Mouse (Mus musculus) limb, embryonic 12.5 days (tissue): ENCODE results near the gene Sorl1. TPM values are rescaled to one million over a fixed set of nuclear protein-coding genes. Genes with fewer than 3 reads are reported as not detected.

Experiments used
- ATAC-seq: fragments of 200-750 bp; cut with Nextera tagmentation; 2 replicates; pipeline ENCODE4 v1.8.0; 2017; ENCODE audit warnings: low read depth, moderate TSS enrichment; ENCODE audit not compliant: insufficient number of reproducible peaks, insufficient read depth, low FRiP score, low TSS enrichment
- H3K27ac ChIP-seq: fragments of 300-500 bp; sonication (generic); 2 replicates; pipeline ENCODE4 v1.5.1; 2016; ENCODE audit warnings: mild to moderate bottlenecking, moderate library complexity
- H3K27me3 ChIP-seq: fragments of 300-500 bp; sonication (generic); 2 replicates; pipeline ENCODE4 v1.6.1; 2016; ENCODE audit warnings: mild to moderate bottlenecking, moderate library complexity
- H3K36me3 ChIP-seq: fragments of 300-500 bp; sonication (generic); 2 replicates; pipeline ENCODE4 v1.6.1; 2016; ENCODE audit warnings: mild to moderate bottlenecking, moderate library complexity
- H3K4me1 ChIP-seq: fragments of 300-500 bp; sonication (generic); replicated peaks from 2 replicates; pipeline ENCODE4 v1.6.1; 2016
- H3K4me2 ChIP-seq: fragments of 300-500 bp; sonication (generic); 2 replicates; pipeline ENCODE4 v1.6.1; 2016; ENCODE audit warnings: mild to moderate bottlenecking, moderate library complexity
- H3K4me3 ChIP-seq: fragments of 300-500 bp; sonication (generic); replicated peaks from 2 replicates; pipeline ENCODE4 v1.5.1; 2016; ENCODE audit warnings: mild to moderate bottlenecking
- H3K9ac ChIP-seq: fragments of 300-500 bp; sonication (generic); replicated peaks from 2 replicates; pipeline ENCODE4 v1.6.1; 2016; ENCODE audit warnings: mild to moderate bottlenecking, moderate library complexity
- H3K9me3 ChIP-seq: fragments of 300-500 bp; sonication (generic); 2 replicates; pipeline ENCODE4 v1.6.1; 2016; ENCODE audit warnings: mild to moderate bottlenecking, moderate library complexity
- WGBS: fragments of 180-500 bp; shearing (Covaris S2); methylation state at CpG from one replicate; pipeline ENCODE4 v1.1.7; 2016; 5-methylcytosine and 5-hydroxymethylcytosine counted together
- polyA plus RNA-seq: library from polyadenylated mRNA; unstranded; fragments of >200 nt; fragmentation: Nextera tagmentation; extraction: Ambion mirVana; gene quantifications from 2 replicates; pipeline ENCODE4 v1.2.1, GENCODE M21; 2016

The Sorl1 gene
- polyA plus RNA-seq, 1 experiment from 2014 or later = 4.6 TPM

DNA sequence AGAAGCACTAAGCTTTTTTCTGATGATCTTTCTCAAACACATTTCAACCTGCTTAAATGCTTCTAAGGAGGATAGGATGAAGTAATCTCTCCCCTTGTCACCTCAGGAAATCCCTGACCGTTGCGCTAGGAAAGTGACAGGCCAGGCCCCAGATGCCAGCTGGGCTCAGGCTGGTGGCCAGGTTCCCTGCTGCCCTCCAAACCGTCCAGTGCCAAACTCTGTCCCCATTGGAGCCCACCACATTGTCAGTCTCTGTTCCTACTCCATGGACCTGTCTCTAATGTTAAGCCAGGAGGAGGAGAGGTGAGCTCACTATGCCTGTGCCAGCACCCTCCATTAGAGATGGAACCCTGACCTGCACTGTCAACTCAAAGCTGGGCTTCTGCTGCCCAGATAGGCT, 149.4 kb downstream of the Sorl1 start:
- Histone ChIP-seq H3K27ac (no peak overlapping the region), H3K4me1 (0 out of 2 replicates have a peak, but pooled peaks cover 6% of the 10 kb centered on the region), H3K9ac (no peak overlapping the region), H3K9me3 (peaks cover 5% of the 10 kb centered on the region; the same call in 1 of the 2 replicates), H3K27me3 (no peaks in the 10 kb centered on the region), H3K4me2 (no peak overlapping the region), H3K36me3 (peaks cover 18% of the 10 kb centered on the region), H3K4me3 (no peak overlapping the region)
- 75% methylated on average over 3 of the region's 3 CpGs for WGBS
- ATAC-seq = no peak

DNA sequence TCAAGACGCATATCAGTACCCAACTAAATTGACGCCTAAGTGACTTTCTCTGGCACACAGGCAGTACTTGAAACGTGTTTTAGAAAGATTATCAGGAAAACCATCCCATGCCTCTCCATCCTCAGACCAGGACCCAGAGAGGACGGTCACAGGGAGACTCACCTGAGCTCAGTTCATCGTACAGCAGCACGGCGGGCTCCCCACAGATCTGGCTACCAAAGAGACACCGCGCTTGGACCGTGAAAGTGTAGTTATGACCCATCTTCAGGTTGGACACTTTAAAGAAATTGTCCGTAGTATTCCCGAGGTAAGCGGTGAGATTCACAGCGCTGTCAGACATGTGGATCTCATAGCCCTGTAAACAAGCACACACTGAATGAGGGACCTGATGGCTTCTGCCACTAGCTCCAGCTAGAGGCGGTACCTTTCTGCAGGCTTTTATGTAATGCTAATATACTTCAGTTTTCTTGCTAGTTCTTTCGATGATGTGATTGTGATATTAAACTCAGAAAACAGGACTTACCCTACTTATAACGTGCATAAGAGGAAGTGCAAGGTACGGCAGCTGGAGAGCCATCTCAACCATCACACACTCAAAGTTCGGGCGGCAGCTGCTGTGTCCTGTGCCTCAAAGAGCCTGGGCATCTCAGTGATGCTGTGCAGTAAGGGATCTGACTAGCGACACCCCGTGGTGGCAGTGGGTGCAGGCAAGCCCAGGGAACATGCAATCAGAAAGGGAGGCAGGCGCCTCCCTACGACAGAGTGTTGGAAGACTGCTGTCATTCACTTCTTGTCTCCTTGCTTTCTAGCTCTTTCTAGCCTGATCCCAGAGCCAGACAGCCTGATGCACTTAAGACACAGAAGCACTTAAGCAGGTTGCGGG, 150.1 kb downstream of the Sorl1 start:
- Histone ChIP-seq H3K9ac (no peak overlapping the region), H3K4me1 (0 out of 2 replicates have a peak, but pooled peaks cover 6% of the 10 kb centered on the region), H3K27me3 (no peaks in the 10 kb centered on the region), H3K4me3 (no peak overlapping the region), H3K27ac (no peak overlapping the region), H3K9me3 (peaks cover 5% of the 10 kb centered on the region; the same call in 1 of the 2 replicates), H3K36me3 (peaks cover 24% of the 10 kb centered on the region), H3K4me2 (no peak overlapping the region)
- WGBS = 71% methylated on average over 25 of the region's 25 CpGs
- ATAC-seq = no peak

DNA sequence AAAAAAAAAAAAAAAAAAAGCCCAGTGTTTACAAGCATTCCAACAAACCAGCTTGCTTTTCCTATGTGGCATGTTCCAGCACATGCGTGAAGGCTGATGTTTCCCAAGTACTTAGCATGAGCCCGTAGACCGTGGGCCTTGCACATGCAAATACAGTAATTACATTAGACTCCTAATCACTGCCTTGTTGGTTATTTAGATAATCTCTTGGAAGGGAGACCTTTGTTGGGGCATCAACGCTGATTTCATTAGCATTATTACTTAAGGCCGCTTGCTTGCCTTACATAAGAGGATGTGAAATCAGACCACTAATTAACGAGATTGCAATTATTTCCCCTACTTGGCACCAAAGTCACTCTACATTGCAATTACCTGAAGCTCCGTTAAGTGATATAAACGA, 154.1 kb downstream of the Sorl1 start:
- Histone ChIP-seq H3K27ac (no peak overlapping the region), H3K4me3 (no peak overlapping the region), H3K4me2 (no peak overlapping the region), H3K4me1 (0 out of 2 replicates have a peak, but pooled peaks cover 6% of the 10 kb centered on the region), H3K27me3 (no peaks in the 10 kb centered on the region), H3K9me3 (no peaks in the 10 kb centered on the region), H3K9ac (no peak overlapping the region), H3K36me3 (peaks cover 12% of the 10 kb centered on the region; the same call in 1 of the 2 replicates)
- ATAC-seq = no peak
- 69% methylated on average over 8 of the region's 8 CpGs for WGBS

DNA sequence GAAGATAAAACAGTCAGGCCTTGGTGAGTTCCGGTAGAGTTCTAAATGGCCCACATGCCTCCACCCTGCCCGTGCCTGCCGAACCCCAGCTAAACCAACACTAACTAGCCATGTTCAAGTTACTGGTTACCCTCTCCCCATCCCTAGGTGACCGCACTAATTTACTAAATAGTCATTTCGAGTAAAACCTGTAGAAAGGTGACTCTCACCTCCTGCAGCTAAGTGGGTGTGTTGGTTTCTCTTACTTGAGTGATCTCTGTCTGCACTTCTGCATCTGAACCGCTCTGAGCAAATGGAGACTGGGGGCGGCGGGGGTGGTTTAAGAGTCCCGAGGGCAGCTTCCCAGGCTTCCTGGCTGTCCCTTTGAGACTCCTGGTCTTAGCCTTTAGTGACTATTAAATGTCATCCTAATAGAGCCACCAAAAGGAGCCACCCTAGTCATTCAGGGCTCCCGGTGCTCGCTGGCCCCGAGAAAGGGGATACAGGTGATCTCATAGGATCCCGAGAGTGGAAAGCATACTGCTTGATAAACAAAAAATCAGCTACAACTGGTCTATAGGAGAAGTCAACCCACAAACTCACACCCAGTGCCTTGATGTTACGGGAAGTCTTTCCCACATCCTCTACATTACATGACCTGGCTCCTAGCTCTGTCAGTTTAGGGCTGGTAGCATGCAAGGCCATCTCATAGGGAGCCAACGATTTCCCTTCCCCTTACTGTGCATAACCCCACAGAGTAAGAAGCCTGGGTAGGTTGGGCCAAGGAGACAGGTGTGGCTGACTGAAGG, 155.2 kb downstream of the Sorl1 start:
- 93% methylated on average over 15 of the region's 15 CpGs for WGBS
- Histone ChIP-seq H3K4me1 (0 out of 2 replicates have a peak, but pooled peaks cover 6% of the 10 kb centered on the region), H3K36me3 (peaks cover 12% of the 10 kb centered on the region; the same call in 1 of the 2 replicates), H3K4me2 (no peak overlapping the region), H3K9me3 (no peaks in the 10 kb centered on the region), H3K27ac (no peak overlapping the region), H3K9ac (no peak overlapping the region), H3K4me3 (no peak overlapping the region), H3K27me3 (no peaks in the 10 kb centered on the region)
- no peak for ATAC-seq

DNA sequence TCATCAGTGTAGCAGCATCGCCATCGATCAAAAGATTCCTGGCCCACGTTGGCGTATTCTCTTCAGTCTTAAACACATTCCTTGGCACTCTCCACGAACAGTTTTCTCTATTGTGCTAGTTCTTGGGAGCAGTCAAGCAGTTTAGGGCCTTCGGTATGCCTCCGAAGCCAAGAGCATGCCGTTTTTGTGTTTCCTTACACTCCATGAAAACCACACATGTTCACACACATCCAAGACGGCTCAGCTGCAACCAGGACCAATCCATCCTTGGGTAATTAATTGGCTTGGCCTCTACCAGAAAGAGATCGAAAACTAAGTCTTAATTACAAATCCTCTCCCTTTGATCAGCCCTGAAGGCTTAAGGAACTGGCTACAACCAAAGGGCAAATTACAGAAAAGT, 162.8 kb downstream of the Sorl1 start:
- H3K9ac ChIP-seq = no peak overlapping the region
- WGBS = 85% methylated on average over 10 of the region's 10 CpGs
- no peak overlapping the region for H3K27ac ChIP-seq
- no peaks in the 10 kb centered on the region for H3K9me3 ChIP-seq
- no peak overlapping the region for H3K4me3 ChIP-seq
- H3K4me2 ChIP-seq = no peak overlapping the region
- ATAC-seq = no peak
- no peaks in the 10 kb centered on the region for H3K36me3 ChIP-seq
- no peaks in the 10 kb centered on the region for H3K4me1 ChIP-seq
- H3K27me3 ChIP-seq = no peaks in the 10 kb centered on the region

DNA sequence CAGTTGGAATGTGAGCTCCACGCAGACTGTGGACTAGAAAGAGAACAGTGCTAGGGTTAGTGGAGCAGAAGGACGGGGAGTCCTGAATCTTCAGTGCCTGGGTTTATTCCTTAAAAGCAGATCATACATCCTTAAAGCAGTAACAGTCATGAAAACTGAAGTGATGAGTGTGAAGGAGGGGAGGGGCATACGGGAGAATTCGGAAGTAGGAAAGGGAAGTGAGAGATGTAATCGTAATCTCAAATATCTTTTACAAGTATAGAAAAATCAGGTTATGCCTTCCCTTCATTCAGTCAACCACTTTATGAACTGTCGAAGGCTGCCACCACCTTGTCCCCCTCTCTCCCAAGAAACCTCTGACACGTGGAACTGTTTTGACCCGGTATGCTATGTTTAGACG, 165.8 kb downstream of the Sorl1 start:
- no peak overlapping the region for H3K9ac ChIP-seq

DNA sequence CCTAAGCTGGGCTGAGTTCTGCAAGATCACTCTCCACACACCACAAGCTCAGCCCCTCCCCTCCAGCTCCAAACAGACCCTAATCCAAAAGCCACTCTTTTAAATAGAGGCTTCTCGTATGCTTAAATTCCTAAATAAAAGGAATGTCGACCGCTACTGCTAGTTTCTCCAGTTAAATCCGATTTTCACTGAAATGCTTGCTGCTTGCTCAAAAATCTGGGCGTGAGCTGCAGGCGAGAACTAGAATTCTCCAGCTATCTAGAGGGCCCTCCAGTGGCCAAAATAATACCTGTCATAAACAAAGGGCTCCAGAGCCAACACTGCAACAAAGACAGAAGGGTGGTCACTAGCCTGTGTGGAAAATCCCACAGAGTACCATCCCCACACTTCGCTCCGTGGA, 170.6 kb downstream of the Sorl1 start:
- peaks cover 42% of the 10 kb centered on the region for H3K4me1 ChIP-seq
- no peak for ATAC-seq
- peak overlapping the region; percentile 93 for H3K27ac ChIP-seq
- WGBS = 11% methylated on average over 8 of the region's 8 CpGs
- no peak overlapping the region for H3K4me3 ChIP-seq
- no peaks in the 10 kb centered on the region for H3K27me3 ChIP-seq
- H3K9me3 ChIP-seq = no peaks in the 10 kb centered on the region
- peak overlapping the region; percentile 46 for H3K4me2 ChIP-seq
- H3K9ac ChIP-seq = peak overlapping the region; percentile 58
- H3K36me3 ChIP-seq = no peaks in the 10 kb centered on the region

More for the DNA sequence above, 165.8 kb downstream of the Sorl1 start:
- H3K27me3 ChIP-seq = no peaks in the 10 kb centered on the region
- no peak overlapping the region for H3K27ac ChIP-seq
- peaks cover 6% of the 10 kb centered on the region for H3K4me1 ChIP-seq
- H3K4me2 ChIP-seq = no peak overlapping the region
- H3K9me3 ChIP-seq = no peaks in the 10 kb centered on the region
- no peak for ATAC-seq
- WGBS = 91% methylated on average over 9 of the region's 9 CpGs
- H3K36me3 ChIP-seq = no peaks in the 10 kb centered on the region
- no peak overlapping the region for H3K4me3 ChIP-seq

DNA sequence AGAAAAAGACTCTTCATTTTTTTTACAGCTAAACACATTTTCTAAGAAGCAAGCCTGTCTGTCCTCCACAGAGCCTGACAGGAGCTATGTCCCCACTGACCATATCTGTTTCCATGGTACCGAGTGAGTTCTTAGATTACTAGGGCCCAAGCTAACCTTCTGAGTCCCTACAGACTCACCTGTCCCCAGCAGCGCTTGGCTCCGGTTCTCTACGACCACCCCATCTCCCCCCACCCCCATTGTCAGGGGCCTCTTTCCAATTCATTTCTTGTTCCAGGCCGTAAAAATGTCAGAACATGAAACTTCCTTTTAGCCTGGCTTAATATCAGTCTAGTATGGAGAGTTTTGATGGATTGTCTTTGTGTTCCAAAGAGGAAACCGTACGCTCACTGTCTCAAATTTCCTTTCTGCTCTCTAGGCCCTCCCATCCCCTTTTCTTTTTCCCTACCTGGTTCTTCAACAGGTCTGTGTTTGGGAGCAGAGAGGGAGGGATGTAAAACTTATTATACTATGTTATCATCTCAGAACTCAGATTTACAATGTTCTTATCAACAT, 171.4 kb downstream of the Sorl1 start:
- H3K9me3 ChIP-seq = no peaks in the 10 kb centered on the region
- peaks cover 42% of the 10 kb centered on the region for H3K4me1 ChIP-seq
- no peak for ATAC-seq
- WGBS = 26% methylated on average over 7 of the region's 7 CpGs
- H3K4me3 ChIP-seq = no peak overlapping the region
- H3K27me3 ChIP-seq = no peaks in the 10 kb centered on the region
- H3K4me2 ChIP-seq = peak overlapping the region; percentile 67
- no peak overlapping the region for H3K9ac ChIP-seq
- H3K27ac ChIP-seq = peak overlapping the region; percentile 99
- no peaks in the 10 kb centered on the region for H3K36me3 ChIP-seq

DNA sequence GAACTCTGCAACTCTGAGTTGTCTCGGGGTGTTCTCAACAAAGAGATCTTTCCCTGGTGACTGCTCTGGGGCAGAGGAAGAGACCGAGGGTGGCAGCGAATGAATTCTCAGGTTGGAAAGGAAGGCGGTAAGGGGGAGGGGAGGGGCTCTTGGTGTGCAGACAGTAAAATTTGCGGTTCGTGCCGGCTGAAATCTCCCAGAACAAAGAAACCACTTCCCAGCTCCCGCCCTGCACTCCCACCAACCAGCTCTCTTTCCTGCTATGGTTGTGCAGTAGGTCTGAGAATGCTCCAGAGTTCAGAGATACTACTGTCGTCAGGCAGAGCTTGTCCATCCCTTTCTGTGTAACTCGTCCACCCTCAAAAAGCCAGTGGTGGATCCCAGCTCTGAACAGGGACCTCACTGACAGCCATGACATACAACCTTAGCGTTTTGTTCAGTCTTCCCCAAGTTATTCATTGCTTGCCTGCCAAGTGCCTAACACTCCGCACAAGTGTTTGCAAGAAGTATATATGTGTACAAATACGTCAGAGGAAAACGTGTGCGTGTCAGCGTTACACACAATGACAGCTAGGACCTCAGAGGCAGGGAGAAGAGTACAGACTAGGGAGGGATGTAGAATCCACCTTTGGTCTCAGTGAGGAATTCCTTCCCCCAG, 172.5 kb downstream of the Sorl1 start:
- H3K4me1 ChIP-seq = peaks cover 42% of the 10 kb centered on the region
- no peaks in the 10 kb centered on the region for H3K9me3 ChIP-seq
- peak overlapping the region; percentile 78 for H3K9ac ChIP-seq
- H3K4me2 ChIP-seq = peak overlapping the region; percentile 67
- 14% methylated on average over 16 of the region's 16 CpGs for WGBS
- H3K27ac ChIP-seq = peak overlapping the region; percentile 99
- ATAC-seq = peak; percentile 48
- H3K36me3 ChIP-seq = no peaks in the 10 kb centered on the region
- H3K4me3 ChIP-seq = peak overlapping the region; percentile 44
- H3K27me3 ChIP-seq = no peaks in the 10 kb centered on the region

DNA sequence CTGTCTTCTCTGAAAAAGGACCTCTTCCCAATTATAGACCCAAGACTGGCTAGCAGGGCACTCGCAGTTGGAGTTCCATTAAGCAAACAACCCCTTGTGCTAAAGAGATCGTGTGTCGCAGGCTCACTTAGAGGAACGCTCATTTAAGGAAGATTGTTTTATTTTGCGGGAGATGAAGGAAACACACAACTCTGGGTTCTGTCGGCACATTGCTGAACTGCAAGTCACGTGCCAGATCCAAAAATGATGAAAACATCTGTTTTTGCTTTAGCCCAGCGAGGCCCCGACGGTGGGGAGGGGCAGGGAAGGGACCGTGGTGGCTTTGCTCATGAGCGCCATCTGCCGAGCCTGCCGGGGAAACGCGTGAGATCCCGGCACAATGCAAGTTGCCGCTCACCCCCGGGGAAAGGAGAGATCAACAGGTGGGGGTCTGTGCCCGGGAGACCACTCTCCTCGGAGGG, 173.1 kb downstream of the Sorl1 start:
- Histone ChIP-seq H3K9ac (peak overlapping the region; percentile 78), H3K27me3 (no peaks in the 10 kb centered on the region), H3K4me1 (peaks cover 42% of the 10 kb centered on the region), H3K36me3 (no peaks in the 10 kb centered on the region), H3K27ac (peak overlapping the region; percentile 99), H3K4me3 (peak overlapping the region; percentile 44), H3K4me2 (peak overlapping the region; percentile 67), H3K9me3 (no peaks in the 10 kb centered on the region)
- WGBS = under 1% methylated on average over 21 of the region's 21 CpGs
- ATAC-seq = peak; percentile 76
